8 mouse cellular contexts compared by ENCODE assay signal in the genomic region with DNA sequence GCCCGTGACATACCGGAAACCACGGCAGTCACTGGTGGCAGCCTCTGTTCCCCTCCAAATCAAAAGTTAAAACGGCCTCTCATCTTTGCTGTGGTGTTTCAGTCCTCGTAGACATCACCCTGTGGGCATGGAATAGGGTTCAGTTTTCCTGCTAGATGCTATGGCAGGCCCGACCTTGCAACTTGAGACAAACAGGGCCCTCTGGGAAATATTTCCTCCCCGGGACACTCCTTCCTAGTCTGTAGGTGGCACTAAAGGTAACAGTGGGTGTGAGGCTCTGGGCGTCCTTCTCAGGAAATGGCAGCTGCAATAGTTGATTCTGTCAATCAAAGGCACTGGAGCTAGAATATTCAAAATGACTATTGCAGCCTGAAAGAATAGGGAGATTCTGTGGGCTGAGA.
A peak's percentile ranks its signal among the peaks of the same experiment; 100 is the strongest.
DNase-seq lines count a peak whose midpoint lies in the region; ATAC-seq and TF ChIP-seq lines count a peak whose summit lies in the region.

No protein-coding gene starts in this region.

- peaks cover 24 to 43% of the 10 kb centered on the region in 2 experiments for H3K36me3 ChIP-seq in CH12.LX (replicated peaks in 1 of 2; ENCODE audit: control insufficient read depth in 1 of 2, insufficient read depth in 1 of 2, low read length in 1 of 2)
- H3K36me3 ChIP-seq in forebrain, embryonic 13.5 days (ENCODE audit: poor library complexity, severe bottlenecking): no peaks in the 10 kb centered on the region

- peak overlapping the region; percentile 82 for H3K9ac ChIP-seq in CH12.LX (ENCODE audit: insufficient read depth, low read depth)
- H3K9ac ChIP-seq in forebrain, embryonic 13.5 days: no peak overlapping the region

- no peak for ATAC-seq in forebrain, embryonic 13.5 days

- TF ChIP-seq CTCF in CH12.LX (conservative IDR thresholded peaks at IDR 0.05 in 1 of 2, IDR thresholded peaks at IDR 0.05 in 1 of 2; ENCODE audit: low read depth in 2 of 2, low read length in 2 of 2): peak in 1 of 2 experiments; percentile 67; a peak in 2 of 4 replicates

- peak; percentile 90 for DNase-seq in A20 (ENCODE audit: low read depth, low spot score)
- DNase-seq in CH12.LX (ENCODE audit: extremely low read depth): peak; percentile 87
- DNase-seq in liver: peak; percentile 72
- DNase-seq in retina, postnatal 1 day: peak; percentile 68
- no peak for DNase-seq in right cerebral cortex, postnatal 10 days (ENCODE audit: low spot score in 2 of 2)
- DNase-seq in layer of hippocampus, adult 9-10 months (ENCODE audit: low spot score): no peak
- no peak for DNase-seq in cerebellum, postnatal 25 days

- peaks cover 14% of the 10 kb centered on the region for H3K79me2 ChIP-seq in CH12.LX (replicated peaks; ENCODE audit: control insufficient read depth, extremely low read depth, insufficient read depth, poor library complexity, severe bottlenecking)

- dilution Hi-C loops in CH12.LX (cut with MboI; ENCODE audit: extremely low pct_ligation_motif_present, extremely low pct_unique_long_range_greater_than_20kb, low sequenced_read_pairs): no loop called here

- H3K4me1 ChIP-seq in CH12.LX (ENCODE audit: control insufficient read depth in 1 of 2, insufficient read depth in 2 of 2): peaks cover 8 to 30% of the 10 kb centered on the region in 2 experiments
- H3K4me1 ChIP-seq in forebrain, embryonic 13.5 days: no peaks in the 10 kb centered on the region

- no peak for TF ChIP-seq POLR2A in CH12.LX (IDR thresholded peaks at IDR 0.05; ENCODE audit: low read depth, low read length)

- H3K4me3 ChIP-seq in CH12.LX (replicated peaks in 1 of 3; ENCODE audit: low read depth in 2 of 3, low read length in 2 of 3, poor library complexity in 1 of 3): peak overlapping the region; percentile 63 to 73 (median 67)
- H3K4me3 ChIP-seq in forebrain, embryonic 13.5 days: no peak overlapping the region

- in situ Hi-C loops in CH12.LX (cut with MboI; ENCODE audit: low pct_ligation_motif_present, low pct_unique_long_range_greater_than_20kb, low sequenced_read_pairs): no loop called here

- TF ChIP-seq EP300 in CH12.LX (IDR thresholded peaks at IDR 0.05; ENCODE audit: low read length): 0 out of 2 replicates have a peak, but pooled peaks have one; percentile 6

- TF ChIP-seq RAD21 in CH12.LX (IDR thresholded peaks at IDR 0.05; ENCODE audit: low read depth, low read length): peak; percentile 60

- H3K4me2 ChIP-seq in CH12.LX (ENCODE audit: insufficient read depth, low read depth, poor library complexity, severe bottlenecking): peak overlapping the region; percentile 71
- no peak overlapping the region for H3K4me2 ChIP-seq in forebrain, embryonic 13.5 days

- WGBS in forebrain, embryonic 13.5 days: 80% methylated on average over 8 of the region's 8 CpGs

- peak overlapping the region; percentile 98 for H3K27ac ChIP-seq in CH12.LX (ENCODE audit: insufficient read depth, low read depth)
- H3K27ac ChIP-seq in forebrain, embryonic 13.5 days: no peak overlapping the region

- H3K9me3 ChIP-seq in CH12.LX (replicated peaks; ENCODE audit: low read length): peaks cover 2% of the 10 kb centered on the region
- H3K9me3 ChIP-seq in forebrain, embryonic 13.5 days (replicated peaks): no peaks in the 10 kb centered on the region

- no peaks in the 10 kb centered on the region for H3K27me3 ChIP-seq in CH12.LX (replicated peaks)
- no peaks in the 10 kb centered on the region for H3K27me3 ChIP-seq in forebrain, embryonic 13.5 days

TF ChIP-seq in CH12.LX, 34 proteins besides CTCF, POLR2A, EP300 and RAD21:
- TF ChIP-seq MAFK (IDR thresholded peaks at IDR 0.05; ENCODE audit: insufficient replicate concordance, low read length) (no peak), JUND (conservative IDR thresholded peaks at IDR 0.05; ENCODE audit: low read depth, low read length) (no peak), JUN (IDR thresholded peaks at IDR 0.05; ENCODE audit: insufficient read depth, low read depth, low read length) (no peak), UBTF (IDR thresholded peaks at IDR 0.05; ENCODE audit: low read depth, low read length) (no peak), ZKSCAN1 (IDR thresholded peaks at IDR 0.05; ENCODE audit: borderline replicate concordance, low read depth, low read length) (no peak), CHD1 (IDR thresholded peaks at IDR 0.05; ENCODE audit: low read depth, low read length) (peak; percentile 53), KAT2A (IDR thresholded peaks at IDR 0.05; ENCODE audit: insufficient replicate concordance, low read length) (no peak), ZNF384 (IDR thresholded peaks at IDR 0.05; ENCODE audit: low read depth, low read length) (no peak), BHLHE40 (IDR thresholded peaks at IDR 0.05; ENCODE audit: low read depth, low read length) (peak; percentile 87), MEF2A (IDR thresholded peaks at IDR 0.05; ENCODE audit: borderline replicate concordance, low read depth, low read length) (no peak), SMC3 (IDR thresholded peaks at IDR 0.05; ENCODE audit: low read depth, low read length) (peak; percentile 46), PAX5 (IDR thresholded peaks at IDR 0.05; ENCODE audit: low read length) (no peak), NELFE (IDR thresholded peaks at IDR 0.05; ENCODE audit: low read depth, low read length) (no peak), GABPA (IDR thresholded peaks at IDR 0.05; ENCODE audit: insufficient replicate concordance, low read depth, low read length) (no peak), ETS1 (conservative IDR thresholded peaks at IDR 0.05; ENCODE audit: low read depth, low read length) (no peak), MXI1 (IDR thresholded peaks at IDR 0.05; ENCODE audit: low read depth, low read length) (no peak; the same call in 1 of the 2 replicates), MYC (IDR thresholded peaks at IDR 0.05; ENCODE audit: low read depth, low read length) (0 out of 2 replicates have a peak, but pooled peaks have one; percentile 17), E2F4 (IDR thresholded peaks at IDR 0.05; ENCODE audit: insufficient replicate concordance, low read depth, low read length) (no peak), POLR2AphosphoS2 (IDR thresholded peaks at IDR 0.05; ENCODE audit: low read depth, low read length) (no peak), ZC3H11A (IDR thresholded peaks at IDR 0.05; ENCODE audit: low read depth, low read length) (no peak), SIN3A (IDR thresholded peaks at IDR 0.05; ENCODE audit: low read length) (peak; percentile 69), USF2 (conservative IDR thresholded peaks at IDR 0.05; ENCODE audit: low read depth, low read length) (no peak), TBP (conservative IDR thresholded peaks at IDR 0.05; ENCODE audit: low read depth, low read length) (no peak), ZMIZ1 (IDR thresholded peaks at IDR 0.05; ENCODE audit: low read depth, low read length) (0 out of 2 replicates have a peak, but pooled peaks have one; percentile 39), NRF1 (IDR thresholded peaks at IDR 0.05; ENCODE audit: low read depth, low read length) (no peak), MAX (IDR thresholded peaks at IDR 0.05; ENCODE audit: low read length) (no peak; the same call in 1 of the 2 replicates), TCF12 (IDR thresholded peaks at IDR 0.05; ENCODE audit: low read depth, low read length) (peak; percentile 3; the same call in 1 of the 2 replicates), ELF1 (IDR thresholded peaks at IDR 0.05; ENCODE audit: low read depth, low read length) (peak; percentile 50), CHD2 (IDR thresholded peaks at IDR 0.05; ENCODE audit: low read length) (no peak), MAZ (IDR thresholded peaks at IDR 0.05; ENCODE audit: low read depth, low read length) (no peak), USF1 (IDR thresholded peaks at IDR 0.05; ENCODE audit: low read depth, low read length) (no peak), HCFC1 (IDR thresholded peaks at IDR 0.05; ENCODE audit: low read depth, low read length) (peak; percentile 11; the same call in 1 of the 2 replicates), RCOR1 (conservative IDR thresholded peaks at IDR 0.05; ENCODE audit: low read depth, low read length) (0 out of 2 replicates have a peak, but pooled peaks have one; percentile 0), IRF4 (IDR thresholded peaks at IDR 0.05; ENCODE audit: low read depth, low read length) (no peak)

Comparison
In these comparisons a context has a peak if more than half of its experiments do, and no peak if none do; other contexts are left out.
1. DNase-seq: peak in A20 (single experiment), CH12.LX (single experiment), liver (single experiment) and retina, postnatal 1 day (single experiment); none in right cerebral cortex, postnatal 10 days (0 of 2), layer of hippocampus, adult 9-10 months (single experiment) and cerebellum, postnatal 25 days (0 of 2).